In genomic region chr1:81744524-81744923, GRCm38 (mm10) we compare ENCODE assay signal across 8 mouse cellular contexts.
DNase-seq lines count a peak whose midpoint lies in the region; ATAC-seq and TF ChIP-seq lines count a peak whose summit lies in the region.

No protein-coding gene starts in this region.

- intact Hi-C loops in left cerebral cortex, postnatal 10 days (cut with DNase I) = no loop called here
- intact Hi-C loops in left cerebral cortex, postnatal 25 days (cut with DNase I) = no loop called here

- WGBS in embryonic facial prominence, embryonic 13.5 days = 18% methylated on average over 8 of the region's 8 CpGs
- WGBS in midbrain, postnatal 0 days = 42% methylated on average over 8 of the region's 8 CpGs

- no peak for TF ChIP-seq CTCF in midbrain, postnatal 0 days (IDR thresholded peaks at IDR 0.05)

- peak; percentile 88 for ATAC-seq in embryonic facial prominence, embryonic 13.5 days (ENCODE audit: insufficient number of reproducible peaks, insufficient read depth, low FRiP score, low TSS enrichment, low read depth)
- ATAC-seq in midbrain, postnatal 0 days (ENCODE audit: low FRiP score) = 0 out of 2 replicates have a peak, but pooled peaks have one; percentile 44
- ATAC-seq in megakaryocyte-erythroid progenitor cell, adult 5-6 weeks (replicated peaks; ENCODE audit: low FRiP score, low TSS enrichment, poor library complexity, severe bottlenecking) = no peak

- no peaks in the 10 kb centered on the region for H3K9me3 ChIP-seq in embryonic facial prominence, embryonic 13.5 days
- H3K9me3 ChIP-seq in midbrain, postnatal 0 days (ENCODE audit: low read length) = no peaks in the 10 kb centered on the region

- H3K4me3 ChIP-seq in embryonic facial prominence, embryonic 13.5 days = no peak overlapping the region
- H3K4me3 ChIP-seq in midbrain, postnatal 0 days (ENCODE audit: low read depth, low read length) = no peak overlapping the region

- H3K27ac ChIP-seq in embryonic facial prominence, embryonic 13.5 days = peak overlapping the region; percentile 75
- no peak overlapping the region for H3K27ac ChIP-seq in midbrain, postnatal 0 days (ENCODE audit: low read depth, low read length)

- peaks cover 25% of the 10 kb centered on the region for H3K4me1 ChIP-seq in embryonic facial prominence, embryonic 13.5 days
- no peaks in the 10 kb centered on the region for H3K4me1 ChIP-seq in midbrain, postnatal 0 days (ENCODE audit: insufficient read depth, low read length)

- H3K27me3 ChIP-seq in embryonic facial prominence, embryonic 13.5 days = no peaks in the 10 kb centered on the region
- no peaks in the 10 kb centered on the region for H3K27me3 ChIP-seq in midbrain, postnatal 0 days (ENCODE audit: insufficient read depth, low read length)

- no peak overlapping the region for H3K4me2 ChIP-seq in embryonic facial prominence, embryonic 13.5 days
- no peak overlapping the region for H3K4me2 ChIP-seq in midbrain, postnatal 0 days (ENCODE audit: low read depth, low read length, poor library complexity, severe bottlenecking)

- H3K36me3 ChIP-seq in embryonic facial prominence, embryonic 13.5 days = no peaks in the 10 kb centered on the region
- H3K36me3 ChIP-seq in midbrain, postnatal 0 days (ENCODE audit: insufficient read depth, low read length) = no peaks in the 10 kb centered on the region

- peak; percentile 7 to 76 for DNase-seq in left cerebral cortex, postnatal 10 days (ENCODE audit: extremely low spot score in 1 of 2, low spot score in 2 of 2)
- no peak for DNase-seq in left cerebral cortex, adult 8-10 months (ENCODE audit: low spot score in 2 of 2)
- peak; percentile 65 for DNase-seq in heart, postnatal 4 days
- peak; percentile 3 to 9 for DNase-seq in left cerebral cortex, postnatal 25 days (ENCODE audit: low spot score in 2 of 2)
- DNase-seq in midbrain, postnatal 0 days (ENCODE audit: low spot score) = peak; percentile 50
- DNase-seq in urinary bladder, postnatal 25 days (ENCODE audit: low spot score) = peak; percentile 46

- no peak overlapping the region for H3K9ac ChIP-seq in embryonic facial prominence, embryonic 13.5 days
- H3K9ac ChIP-seq in midbrain, postnatal 0 days (replicated peaks; ENCODE audit: low read length, poor library complexity, severe bottlenecking) = no peak overlapping the region

Comparison
In these comparisons a context has a peak if more than half of its experiments do, and no peak if none do; other contexts are left out.
1. DNase-seq: peak in left cerebral cortex, postnatal 10 days (2 of 2), heart, postnatal 4 days (single experiment), left cerebral cortex, postnatal 25 days (2 of 2), midbrain, postnatal 0 days (single experiment) and urinary bladder, postnatal 25 days (single experiment); none in left cerebral cortex, adult 8-10 months (0 of 2).